25 mouse cellular contexts compared by ENCODE assay signal in genomic region chrX:20806295-20806694, GRCm38 (mm10).
"Had no signal": no experiment of that assay in that cellular context is flagged by ENCODE, and none has a peak within 500 bp of the region (broad histone marks: within the 10 kb centered on the region; RNA-seq: fewer than 3 reads in every experiment).

No protein-coding gene starts in this region.

- DNase-seq: gastrocnemius, adult 2 months; gastrocnemius, postnatal 10 days; gastrocnemius, postnatal 25 days; heart, adult 18-20 months; heart, postnatal 10 days; heart, postnatal 4 days; kidney, adult 18-20 months; kidney, adult 8-10 months; kidney, postnatal 10 days; kidney, postnatal 25 days; kidney, postnatal 4 days; liver; liver, embryonic 13.5 days had no signal

- H3K4me2 ChIP-seq: heart, embryonic 12.5 days; hindbrain, embryonic 12.5 days; hindbrain, embryonic 14.5 days; limb, embryonic 12.5 days; liver, embryonic 11.5 days; liver, embryonic 13.5 days had no signal

- H3K4me3 ChIP-seq: gastrocnemius, adult 2 months; heart, embryonic 10.5 days; heart, embryonic 12.5 days; hindbrain, embryonic 10.5 days; hindbrain, embryonic 12.5 days; layer of hippocampus, adult 2 months; left cerebral cortex, adult 2 months; limb, embryonic 10.5 days; limb, embryonic 12.5 days; liver, embryonic 13.5 days had no signal

- H3K9ac ChIP-seq: heart, embryonic 12.5 days; hindbrain, embryonic 12.5 days; hindbrain, embryonic 14.5 days; limb, embryonic 12.5 days; liver, embryonic 13.5 days had no signal

- H3K4me1 ChIP-seq: heart, embryonic 10.5 days; heart, embryonic 12.5 days; hindbrain, embryonic 10.5 days; hindbrain, embryonic 12.5 days; limb, embryonic 10.5 days; limb, embryonic 12.5 days; liver, embryonic 13.5 days had no signal

- H3K9me3 ChIP-seq: heart, embryonic 10.5 days; heart, embryonic 12.5 days; hindbrain, embryonic 10.5 days; hindbrain, embryonic 12.5 days; limb, embryonic 10.5 days; limb, embryonic 12.5 days; liver, embryonic 13.5 days had no signal

- ATAC-seq: hindbrain, embryonic 16.5 days; inflammation-experienced regulatory T-cells, adult 6 months had no signal

- H3K36me3 ChIP-seq: heart, embryonic 10.5 days; heart, embryonic 12.5 days; hindbrain, embryonic 12.5 days; limb, embryonic 10.5 days; limb, embryonic 12.5 days; liver, embryonic 13.5 days had no signal

- H3K27me3 ChIP-seq: heart, embryonic 12.5 days; hindbrain, embryonic 12.5 days; limb, embryonic 12.5 days; liver, embryonic 13.5 days had no signal

- H3K27ac ChIP-seq: gastrocnemius, adult 2 months; heart, embryonic 10.5 days; hindbrain, embryonic 10.5 days; hindbrain, embryonic 12.5 days; hindbrain, embryonic 14.5 days; layer of hippocampus, adult 2 months; left cerebral cortex, adult 2 months; limb, embryonic 10.5 days; limb, embryonic 12.5 days; liver, embryonic 13.5 days had no signal
